Comparison of ENCODE assay signal across 9 mouse cellular contexts in the genomic region with DNA sequence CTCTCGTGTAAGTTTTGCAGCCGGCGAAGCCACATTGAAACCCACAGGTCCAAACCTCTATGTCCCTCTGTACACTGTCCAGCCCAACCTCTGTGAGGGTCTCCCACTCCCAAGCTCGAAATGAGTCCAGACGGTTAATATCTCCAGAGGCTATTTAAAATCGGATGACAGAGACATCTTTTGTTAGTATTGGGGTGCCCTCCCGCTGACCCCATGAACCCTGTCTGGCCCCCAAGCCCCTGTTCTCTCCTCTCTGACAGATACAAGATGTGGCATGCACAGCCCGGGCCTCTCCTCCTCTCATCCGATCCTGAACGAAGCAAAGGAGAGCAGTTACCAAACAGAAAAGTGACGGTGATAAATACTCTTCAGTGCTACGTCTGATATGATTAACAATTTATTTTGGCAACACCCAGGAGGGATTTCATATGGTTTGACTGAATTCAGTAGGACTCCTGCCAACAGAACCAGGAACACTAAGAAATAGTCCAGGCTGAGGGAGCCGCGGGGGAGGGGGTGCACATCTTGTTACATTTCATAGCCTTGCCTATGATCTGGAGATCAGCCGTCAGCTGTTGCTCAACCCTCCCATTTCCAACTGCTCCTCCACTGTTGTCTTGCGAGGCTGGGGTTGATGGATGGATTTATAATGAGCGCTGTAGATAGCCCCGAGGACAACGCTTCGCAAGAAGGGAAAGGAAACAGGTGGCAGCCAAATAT.
DNase-seq lines count a peak whose midpoint lies in the region; ATAC-seq lines count a peak whose summit lies in the region.
"Had no signal": no experiment of that assay in that cellular context is flagged by ENCODE, and none has a peak within 500 bp of the region (broad histone marks: within the 10 kb centered on the region; RNA-seq: fewer than 3 reads in every experiment).

No protein-coding gene starts in this region.

- no peak overlapping the region for H3K4me3 ChIP-seq in hindbrain, embryonic 11.5 days (ENCODE audit: low read depth, low read length)
- no peak overlapping the region for H3K4me3 ChIP-seq in hindbrain, embryonic 16.5 days (ENCODE audit: low read length)
- no peak overlapping the region for H3K4me3 ChIP-seq in stomach, embryonic 16.5 days (replicated peaks; ENCODE audit: low read length)

- no peaks in the 10 kb centered on the region for H3K27me3 ChIP-seq in hindbrain, embryonic 11.5 days (ENCODE audit: control insufficient read depth, insufficient read depth, low read length)
- H3K27me3 ChIP-seq in hindbrain, embryonic 16.5 days (replicated peaks; ENCODE audit: control insufficient read depth, insufficient read depth, low read length) = no peaks in the 10 kb centered on the region
- H3K27me3 ChIP-seq in stomach, embryonic 16.5 days (ENCODE audit: control insufficient read depth, insufficient read depth, low read length) = no peaks in the 10 kb centered on the region

- H3K36me3 ChIP-seq in hindbrain, embryonic 11.5 days (ENCODE audit: control insufficient read depth, insufficient read depth, low read length) = no peaks in the 10 kb centered on the region
- H3K36me3 ChIP-seq in hindbrain, embryonic 16.5 days (ENCODE audit: control insufficient read depth, insufficient read depth, low read length) = no peaks in the 10 kb centered on the region
- H3K36me3 ChIP-seq in stomach, embryonic 16.5 days (ENCODE audit: control insufficient read depth, insufficient read depth, low read length) = no peaks in the 10 kb centered on the region

- H3K9me3 ChIP-seq in hindbrain, embryonic 11.5 days (ENCODE audit: control insufficient read depth, low read length) = no peaks in the 10 kb centered on the region
- H3K9me3 ChIP-seq in hindbrain, embryonic 16.5 days (ENCODE audit: control insufficient read depth, low read length) = no peaks in the 10 kb centered on the region
- H3K9me3 ChIP-seq in stomach, embryonic 16.5 days (replicated peaks; ENCODE audit: control insufficient read depth, low read length) = no peaks in the 10 kb centered on the region; the same call in 1 of the 2 replicates

- no peak overlapping the region for H3K9ac ChIP-seq in hindbrain, embryonic 11.5 days (ENCODE audit: low read depth, low read length)
- no peak overlapping the region for H3K9ac ChIP-seq in hindbrain, embryonic 16.5 days (ENCODE audit: low read depth, low read length)
- no peak overlapping the region for H3K9ac ChIP-seq in stomach, embryonic 16.5 days (ENCODE audit: low read length)
- H3K9ac ChIP-seq: liver, embryonic 14.5 days had no signal

- no peaks in the 10 kb centered on the region for H3K4me1 ChIP-seq in hindbrain, embryonic 11.5 days (replicated peaks; ENCODE audit: control insufficient read depth, insufficient read depth, low read length)
- no peaks in the 10 kb centered on the region for H3K4me1 ChIP-seq in hindbrain, embryonic 16.5 days (ENCODE audit: control insufficient read depth, insufficient read depth, low read depth, low read length)
- H3K4me1 ChIP-seq in stomach, embryonic 16.5 days (ENCODE audit: control insufficient read depth, insufficient read depth, low read length) = peaks cover 17% of the 10 kb centered on the region

- H3K4me2 ChIP-seq in hindbrain, embryonic 11.5 days (replicated peaks; ENCODE audit: low read depth, low read length) = no peak overlapping the region
- no peak overlapping the region for H3K4me2 ChIP-seq in hindbrain, embryonic 16.5 days (ENCODE audit: low read length)
- peak overlapping the region; percentile 31 for H3K4me2 ChIP-seq in stomach, embryonic 16.5 days (ENCODE audit: low read depth, low read length)

- H3K27ac ChIP-seq in hindbrain, embryonic 11.5 days (ENCODE audit: low read depth, low read length) = no peak overlapping the region
- no peak overlapping the region for H3K27ac ChIP-seq in hindbrain, embryonic 16.5 days (ENCODE audit: low read depth, low read length)
- H3K27ac ChIP-seq in stomach, embryonic 16.5 days (ENCODE audit: low read length) = peak overlapping the region; percentile 36
- H3K27ac ChIP-seq: liver, embryonic 14.5 days had no signal

- peak; percentile 27 for DNase-seq in hindbrain, embryonic 11.5 days (ENCODE audit: low spot score)
- DNase-seq in adrenal gland, adult (ENCODE audit: inconsistent age in 2 of 2, low spot score in 1 of 2) = peak; percentile 47 to 65
- DNase-seq in heart, adult 9 months (ENCODE audit: low spot score in 2 of 2) = peak; percentile 44 to 48
- DNase-seq in layer of hippocampus, adult 9-10 months (ENCODE audit: low spot score) = peak; percentile 57
- DNase-seq in cerebellum, postnatal 36 days = no peak

- WGBS in hindbrain, embryonic 11.5 days = 60% methylated on average over 20 of the region's 20 CpGs
- 60% methylated on average over 20 of the region's 20 CpGs for WGBS in hindbrain, embryonic 16.5 days
- 23% methylated on average over 20 of the region's 20 CpGs for WGBS in stomach, embryonic 16.5 days

- no peak for ATAC-seq in hindbrain, embryonic 11.5 days (ENCODE audit: low FRiP score)
- no peak for ATAC-seq in hindbrain, embryonic 16.5 days
- ATAC-seq in stomach, embryonic 16.5 days (ENCODE audit: insufficient read depth, low FRiP score) = peak; percentile 86
- no peak for ATAC-seq in CD4-positive, CD25-positive, alpha-beta regulatory T cell, adult 4 months

Comparison
In these comparisons a context has a peak if more than half of its experiments do, and no peak if none do; other contexts are left out.
1. DNase-seq: peak in hindbrain, embryonic 11.5 days (single experiment), adrenal gland, adult (2 of 2), heart, adult 9 months (2 of 2) and layer of hippocampus, adult 9-10 months (single experiment); none in cerebellum, postnatal 36 days (0 of 2).